Mouse (Mus musculus): ENCODE data around the gene H2-DMb2. TPM values are rescaled to one million over a fixed set of nuclear protein-coding genes. Genes with fewer than 3 reads are reported as not detected.
A peak's percentile ranks its signal among the peaks of the same experiment; 100 is the strongest.

The H2-DMb2 gene
- polyA plus RNA-seq (2015; fragmentation: Nextera tagmentation; extraction: Ambion mirVana), result 1.0 and 1.4 TPM in 2 replicates

DNA sequence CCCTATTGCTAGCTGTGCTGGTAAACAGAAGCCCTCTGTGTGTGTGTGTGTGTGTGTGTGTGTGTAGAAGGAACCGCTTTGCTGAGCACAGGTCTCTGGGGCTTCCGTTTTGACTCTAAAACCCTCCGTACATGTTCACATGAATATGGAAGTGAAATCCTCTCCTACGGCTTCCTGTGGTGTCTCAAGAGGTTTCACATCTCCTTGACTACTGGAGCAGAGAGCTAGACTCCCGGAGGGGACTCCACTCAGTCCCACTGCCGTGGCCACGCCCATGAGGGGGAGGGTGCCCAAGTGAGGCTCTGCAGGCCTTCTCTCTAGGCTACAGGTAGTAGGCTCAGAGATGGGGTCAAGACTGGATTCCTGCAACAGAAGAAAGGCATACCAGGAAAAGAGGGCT lies at the start of gene H2-DMb2:
Gene H2-DMb2 (plus strand): TSS at position 275 of the 400 bp plus-strand sequence.
- no peak within 1 kb of the TSS for H3K4me3 ChIP-seq
- H3K27me3 ChIP-seq, result peaks cover 32% of the 10 kb centered on the region
- peaks cover 12% of the 10 kb centered on the region for H3K4me1 ChIP-seq
- ATAC-seq (replicated peaks), result no peak
- no peak within 1 kb of the TSS for H3K27ac ChIP-seq (replicated peaks)
- H3K9ac ChIP-seq (replicated peaks), result no peak within 1 kb of the TSS
- no peak within 1 kb of the TSS for H3K4me2 ChIP-seq (replicated peaks)
- 41% methylated on average over 7 of the region's 7 CpGs for WGBS
- no peaks in the 10 kb centered on the region for H3K36me3 ChIP-seq
- no peaks in the 10 kb centered on the region for H3K9me3 ChIP-seq

DNA sequence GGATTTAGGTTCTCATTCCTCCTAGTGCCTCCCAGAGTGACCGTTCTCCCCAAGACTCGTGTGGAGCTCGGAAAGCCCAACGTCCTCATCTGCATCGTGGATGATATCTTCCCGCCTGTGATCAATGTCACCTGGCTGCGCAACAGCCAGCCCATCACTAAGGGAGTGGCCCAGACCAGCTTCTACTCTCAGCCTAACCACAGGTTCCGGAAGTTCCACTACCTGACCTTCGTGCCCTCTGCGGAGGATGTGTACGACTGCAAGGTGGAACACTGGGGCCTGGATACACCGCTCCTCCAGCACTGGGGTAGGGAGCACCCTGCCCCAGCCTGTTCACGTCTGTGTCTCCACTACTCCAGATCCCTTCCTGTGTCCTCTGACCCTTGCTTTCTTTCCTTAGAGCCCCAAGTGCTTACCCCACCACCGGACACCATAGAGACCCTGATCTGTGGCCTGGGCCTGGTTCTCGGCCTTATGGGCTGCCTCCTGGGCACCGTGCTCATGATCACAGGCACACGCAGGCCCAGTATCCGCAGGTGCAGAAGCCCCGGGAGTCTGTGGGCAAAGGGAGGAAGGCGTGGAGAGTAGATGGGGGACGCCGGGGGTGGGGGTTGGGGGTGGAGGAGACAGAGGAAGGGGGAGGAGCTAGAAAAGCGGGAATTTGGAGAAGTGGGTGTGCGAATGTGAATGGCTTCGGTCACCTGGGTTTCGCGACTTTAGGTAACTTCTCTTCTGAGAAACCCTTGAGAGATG lies 48.6 kb upstream of the H2-DMb2 start:
- ATAC-seq (replicated peaks), result no peak
- Histone ChIP-seq H3K4me2 (replicated peaks) (no peak overlapping the region), H3K27me3 (no peaks in the 10 kb centered on the region), H3K27ac (replicated peaks) (no peak overlapping the region), H3K36me3 (no peaks in the 10 kb centered on the region), H3K9me3 (no peaks in the 10 kb centered on the region), H3K9ac (replicated peaks) (no peak overlapping the region), H3K4me1 (no peaks in the 10 kb centered on the region), H3K4me3 (no peak overlapping the region)
- WGBS, result 90% methylated on average over 27 of the region's 27 CpGs

DNA sequence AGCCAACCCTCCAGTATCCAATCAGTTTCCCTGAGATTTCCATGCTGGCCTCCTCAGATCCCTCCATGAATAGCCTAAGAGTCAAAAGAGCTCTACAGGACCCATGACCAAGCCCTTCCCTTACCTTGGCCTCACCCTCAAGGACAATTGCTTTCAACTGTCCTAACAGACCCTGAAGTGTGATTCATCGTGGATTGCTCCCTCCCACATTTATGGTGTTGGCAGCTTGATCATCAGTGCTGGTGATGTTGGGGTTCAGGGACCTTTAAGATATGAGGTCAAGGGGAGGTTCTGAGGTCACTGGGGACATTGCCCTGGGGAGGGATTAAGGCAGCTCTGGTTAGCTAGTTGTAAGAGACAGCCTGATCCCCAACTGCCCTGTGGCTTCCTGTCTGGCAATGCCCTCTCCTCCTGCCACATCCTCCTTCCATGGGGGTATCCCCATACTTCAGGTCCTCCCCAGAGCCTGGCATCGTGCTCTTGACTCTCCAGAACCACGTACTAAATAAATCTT lies 46.6 kb upstream of the H2-DMb2 start:
- no peak overlapping the region for H3K27ac ChIP-seq (replicated peaks)
- 75% methylated on average over 3 of the region's 3 CpGs for WGBS
- no peak for ATAC-seq (replicated peaks)

GRCm38 (mm10) chr17:34097272-34097671 lies 45.8 kb upstream of the H2-DMb2 start:
- Histone ChIP-seq H3K36me3 (no peaks in the 10 kb centered on the region), H3K27ac (replicated peaks) (no peak overlapping the region), H3K4me2 (replicated peaks) (no peak overlapping the region), H3K27me3 (no peaks in the 10 kb centered on the region), H3K4me1 (peaks cover 9% of the 10 kb centered on the region), H3K4me3 (no peak overlapping the region), H3K9me3 (no peaks in the 10 kb centered on the region), H3K9ac (replicated peaks) (no peak overlapping the region)
- WGBS, result 56% methylated on average over 5 of the region's 5 CpGs
- no peak for ATAC-seq (replicated peaks)

More for the DNA sequence above, 46.6 kb upstream of the H2-DMb2 start:
- Histone ChIP-seq H3K4me1 (peaks cover 7% of the 10 kb centered on the region), H3K4me3 (no peak overlapping the region), H3K9ac (replicated peaks) (no peak overlapping the region), H3K27me3 (no peaks in the 10 kb centered on the region), H3K4me2 (replicated peaks) (no peak overlapping the region), H3K36me3 (no peaks in the 10 kb centered on the region), H3K9me3 (no peaks in the 10 kb centered on the region)

DNA sequence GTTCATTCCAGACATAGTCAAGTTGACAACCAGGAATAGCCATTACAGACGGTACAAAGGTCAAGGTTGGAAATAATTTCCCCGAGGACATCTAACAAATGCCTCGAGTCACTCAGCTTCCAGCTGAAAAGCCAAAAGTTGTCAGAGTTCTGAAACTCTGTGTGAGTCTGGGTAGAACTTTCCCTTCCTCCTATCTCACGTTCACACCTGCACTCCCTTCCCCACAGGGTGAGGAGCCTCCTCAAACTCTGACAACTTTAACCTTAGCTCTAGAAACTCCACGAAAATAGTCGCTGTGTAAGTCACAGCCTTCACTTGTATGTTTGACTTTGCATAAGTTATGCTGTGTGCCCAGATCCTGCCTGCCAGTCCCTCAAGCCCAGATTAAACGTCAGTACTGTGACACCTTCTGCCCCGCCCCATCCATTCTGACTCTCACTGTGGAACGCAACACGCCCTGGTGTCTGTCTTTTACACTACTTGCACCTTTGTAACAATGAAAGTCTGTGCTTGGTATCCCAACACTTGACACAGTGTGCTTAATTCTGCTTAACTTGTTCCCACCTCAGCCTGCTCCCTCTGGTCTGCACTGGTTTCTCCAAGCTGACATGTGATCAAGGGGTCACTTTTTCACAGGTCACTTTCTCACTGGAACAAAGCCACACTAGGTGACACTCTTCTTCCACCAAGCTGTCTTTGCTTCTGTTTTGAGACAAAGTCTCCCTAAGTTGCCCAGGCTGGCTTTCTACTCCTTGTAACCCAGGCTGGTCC lies 44.2 kb upstream of the H2-DMb2 start:
- Histone ChIP-seq H3K27me3 (no peaks in the 10 kb centered on the region), H3K9me3 (no peaks in the 10 kb centered on the region), H3K9ac (replicated peaks) (no peak overlapping the region), H3K4me1 (peaks cover 9% of the 10 kb centered on the region), H3K4me3 (no peak overlapping the region), H3K4me2 (replicated peaks) (no peak overlapping the region), H3K27ac (replicated peaks) (no peak overlapping the region), H3K36me3 (no peaks in the 10 kb centered on the region)
- 66% methylated on average over 10 of the region's 10 CpGs for WGBS
- ATAC-seq (replicated peaks), result no peak

DNA sequence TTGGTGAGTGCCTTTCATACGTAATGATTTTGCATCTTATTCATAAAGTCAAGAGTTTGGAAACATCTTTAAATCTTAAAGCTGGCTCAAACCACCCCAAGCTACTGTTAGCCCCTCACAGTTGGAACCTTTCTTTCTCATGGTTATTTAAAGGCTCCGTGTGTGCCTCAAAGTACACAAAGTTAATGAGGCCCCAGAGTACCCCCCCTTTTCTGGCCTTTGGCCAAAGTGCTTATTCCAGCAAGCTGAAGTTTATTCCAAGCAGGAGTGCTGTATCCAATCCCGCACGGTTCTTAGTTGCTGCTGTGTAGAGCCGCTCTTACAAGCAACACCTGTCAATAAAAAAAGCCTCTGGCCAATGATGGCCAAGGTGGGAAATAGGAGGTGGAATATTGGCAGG lies 43.6 kb upstream of the H2-DMb2 start:
- no peak for ATAC-seq (replicated peaks)
- H3K4me2 ChIP-seq (replicated peaks), result no peak overlapping the region
- H3K27me3 ChIP-seq, result no peaks in the 10 kb centered on the region
- no peak overlapping the region for H3K27ac ChIP-seq (replicated peaks)
- no peak overlapping the region for H3K4me3 ChIP-seq
- 23% methylated on average over 5 of the region's 5 CpGs for WGBS
- H3K36me3 ChIP-seq, result no peaks in the 10 kb centered on the region
- no peak overlapping the region for H3K9ac ChIP-seq (replicated peaks)
- no peaks in the 10 kb centered on the region for H3K9me3 ChIP-seq
- H3K4me1 ChIP-seq, result peaks cover 9% of the 10 kb centered on the region

DNA sequence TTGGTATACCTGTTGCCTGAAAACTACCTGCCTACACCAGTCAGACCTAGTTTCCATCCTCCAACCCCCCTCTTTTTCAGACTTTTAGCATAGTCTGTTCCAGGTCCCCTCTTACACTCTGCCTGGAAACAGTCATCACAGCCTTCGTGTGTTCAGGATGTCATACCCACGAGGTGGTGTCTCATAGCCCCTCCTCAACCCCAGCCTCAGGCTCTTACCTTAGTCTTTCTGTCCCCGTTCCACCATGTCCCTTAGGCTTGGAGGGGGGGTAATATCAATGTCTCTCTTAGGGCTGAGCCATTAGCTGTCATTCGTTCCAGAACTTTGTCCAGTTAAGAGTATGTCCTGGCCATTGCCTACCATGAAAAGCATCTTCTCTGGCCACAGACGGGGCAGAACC lies 41.9 kb upstream of the H2-DMb2 start:
- Histone ChIP-seq H3K4me2 (replicated peaks) (no peak overlapping the region), H3K4me3 (no peak overlapping the region), H3K27ac (replicated peaks) (no peak overlapping the region), H3K9ac (replicated peaks) (no peak overlapping the region), H3K9me3 (no peaks in the 10 kb centered on the region), H3K27me3 (no peaks in the 10 kb centered on the region), H3K36me3 (no peaks in the 10 kb centered on the region), H3K4me1 (peaks cover 9% of the 10 kb centered on the region)
- ATAC-seq (replicated peaks), result peak; percentile 35; the same call in 1 of the 2 replicates
- 31% methylated on average over 5 of the region's 5 CpGs for WGBS

DNA sequence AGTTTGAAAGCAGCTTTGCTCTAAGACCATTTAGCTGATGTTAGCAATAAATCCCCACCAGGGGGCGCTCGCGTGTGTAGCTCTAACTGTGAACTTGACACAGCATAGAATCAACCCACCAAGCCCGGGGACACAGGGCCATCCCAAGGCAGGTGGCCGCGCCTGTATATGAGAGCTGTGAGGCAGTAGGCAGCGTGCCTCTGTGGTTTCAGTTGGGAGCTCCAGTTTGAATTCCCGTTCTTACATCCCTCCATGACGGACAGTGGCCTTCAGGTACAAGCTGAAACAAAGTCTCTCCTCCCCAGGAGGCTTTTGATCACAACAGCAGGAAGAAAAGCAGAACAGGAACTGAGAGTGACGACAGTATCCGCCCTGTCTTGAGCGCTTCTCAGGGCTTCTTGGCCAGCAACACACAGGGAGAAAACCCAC lies 41.5 kb upstream of the H2-DMb2 start:
- 0 out of 2 replicates have a peak overlapping the region, but pooled peaks have one; percentile 17 for H3K9ac ChIP-seq (replicated peaks)
- peaks cover 9% of the 10 kb centered on the region for H3K4me1 ChIP-seq
- no peak overlapping the region for H3K4me3 ChIP-seq
- no peaks in the 10 kb centered on the region for H3K9me3 ChIP-seq
- 8% methylated on average over 12 of the region's 12 CpGs for WGBS
- peak overlapping the region; percentile 32; the same call in 1 of the 2 replicates for H3K4me2 ChIP-seq (replicated peaks)
- no peaks in the 10 kb centered on the region for H3K36me3 ChIP-seq
- peak; percentile 76 for ATAC-seq (replicated peaks)
- no peak overlapping the region for H3K27ac ChIP-seq (replicated peaks)
- no peaks in the 10 kb centered on the region for H3K27me3 ChIP-seq

GRCm38 (mm10) chr17:34102831-34103230 lies 40.3 kb upstream of the H2-DMb2 start:
- 78% methylated on average over 6 of the region's 6 CpGs for WGBS
- H3K4me3 ChIP-seq, result no peak overlapping the region
- H3K9ac ChIP-seq (replicated peaks), result no peak overlapping the region
- no peak for ATAC-seq (replicated peaks)
- H3K27ac ChIP-seq (replicated peaks), result no peak overlapping the region
- no peak overlapping the region for H3K4me2 ChIP-seq (replicated peaks)
- no peaks in the 10 kb centered on the region for H3K36me3 ChIP-seq
- H3K9me3 ChIP-seq, result no peaks in the 10 kb centered on the region
- H3K27me3 ChIP-seq, result no peaks in the 10 kb centered on the region
- H3K4me1 ChIP-seq, result peaks cover 9% of the 10 kb centered on the region

- Histone ChIP-seq H3K36me3 (peaks cover 6% of the 10 kb centered on the region), H3K9ac (replicated peaks) (no peak overlapping the region), H3K4me1 (peaks cover 9% of the 10 kb centered on the region), H3K4me3 (no peak overlapping the region), H3K9me3 (no peaks in the 10 kb centered on the region), H3K27me3 (no peaks in the 10 kb centered on the region), H3K4me2 (replicated peaks) (no peak overlapping the region), H3K27ac (replicated peaks) (no peak overlapping the region)
- ATAC-seq (replicated peaks), result no peak
- WGBS, result 88% methylated on average over 9 of the region's 9 CpGs
Measured at GRCm38 (mm10) chr17:34104804-34105203, 38.3 kb upstream of the H2-DMb2 start.

GRCm38 (mm10) chr17:34106555-34106954 lies 36.6 kb upstream of the H2-DMb2 start:
- H3K36me3 ChIP-seq, result peaks cover 22% of the 10 kb centered on the region
- no peak overlapping the region for H3K4me2 ChIP-seq (replicated peaks)
- H3K9me3 ChIP-seq, result no peaks in the 10 kb centered on the region
- no peak overlapping the region for H3K4me3 ChIP-seq
- H3K27ac ChIP-seq (replicated peaks), result no peak overlapping the region
- ATAC-seq (replicated peaks), result no peak
- 86% methylated on average over 7 of the region's 7 CpGs for WGBS
- H3K4me1 ChIP-seq, result peaks cover 13% of the 10 kb centered on the region
- no peaks in the 10 kb centered on the region for H3K27me3 ChIP-seq
- no peak overlapping the region for H3K9ac ChIP-seq (replicated peaks)
